Mouse (Mus musculus): Measurements from ENCODE around the gene Gata5. TPM values are rescaled to one million over a fixed set of nuclear protein-coding genes. Genes with fewer than 3 reads are reported as not detected.

The Gata5 gene
- polyA plus RNA-seq, 1 experiment from 2014 or later = not detected

DNA sequence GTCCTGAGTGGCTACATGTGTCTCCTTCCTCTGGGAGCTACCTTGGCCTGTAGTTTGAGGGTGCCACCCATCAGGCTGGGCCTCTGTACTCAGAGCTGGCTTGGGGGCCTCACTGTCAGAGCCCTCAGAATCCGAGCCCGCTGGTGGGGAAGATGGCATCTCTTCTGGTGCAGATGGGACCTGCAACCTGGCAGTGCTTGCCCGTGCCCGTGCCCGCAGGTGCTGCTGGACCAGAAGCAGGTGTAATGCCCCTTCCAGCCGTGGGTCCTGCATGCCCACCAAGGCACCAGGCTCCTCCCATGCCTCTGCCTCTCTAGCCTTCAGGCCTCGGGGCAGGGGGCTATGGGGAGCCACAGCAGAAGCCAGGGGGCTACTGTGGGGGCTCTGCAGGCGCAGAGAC is 55.2 kb downstream of the Gata5 start:
- no peaks in the 10 kb centered on the region for H3K36me3 ChIP-seq

DNA sequence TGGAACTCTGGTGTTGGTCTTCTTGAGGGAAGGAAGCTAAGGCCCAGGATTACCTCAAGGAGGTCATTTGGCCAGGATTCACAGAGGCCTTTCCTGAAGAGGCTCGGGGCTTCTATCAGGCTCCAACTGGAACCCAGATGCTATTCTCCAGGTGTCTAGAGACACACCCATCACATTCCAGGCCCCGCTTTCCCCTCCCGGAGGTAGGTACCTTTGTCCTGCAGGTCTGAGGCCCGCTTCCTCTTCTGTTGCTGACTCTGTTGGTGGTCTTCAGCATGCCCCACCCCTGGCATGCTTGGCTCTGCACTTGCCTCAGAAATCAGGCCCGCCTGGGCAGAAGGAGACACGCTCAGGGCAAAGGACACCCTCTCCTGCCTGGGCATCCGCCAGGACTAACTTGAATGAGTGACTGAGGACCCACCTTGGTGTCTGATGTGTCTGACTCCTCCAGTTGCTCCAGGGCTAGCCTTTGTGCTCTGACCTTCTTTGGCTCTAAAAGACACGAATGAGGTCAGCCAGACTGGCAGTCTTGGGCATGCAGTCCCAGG is 56.7 kb downstream of the Gata5 start:
- ATAC-seq (ENCODE audit: low FRiP score, low read depth) = no peak
- no peak overlapping the region for H3K4me2 ChIP-seq (replicated peaks)
- peaks cover 2% of the 10 kb centered on the region; the same call in 1 of the 2 replicates for H3K4me1 ChIP-seq
- H3K27ac ChIP-seq = no peak overlapping the region
- no peak overlapping the region for H3K9ac ChIP-seq
- 67% methylated on average over 8 of the region's 8 CpGs for WGBS
- H3K4me3 ChIP-seq = no peak overlapping the region
- no peaks in the 10 kb centered on the region for H3K9me3 ChIP-seq
- H3K27me3 ChIP-seq (replicated peaks) = peaks cover 4% of the 10 kb centered on the region
- no peaks in the 10 kb centered on the region for H3K36me3 ChIP-seq

More for the DNA sequence above, 55.2 kb downstream of the Gata5 start:
- H3K27me3 ChIP-seq (replicated peaks) = peaks cover 4% of the 10 kb centered on the region
- no peaks in the 10 kb centered on the region for H3K4me1 ChIP-seq
- H3K4me3 ChIP-seq = no peak overlapping the region
- ATAC-seq (ENCODE audit: low FRiP score, low read depth) = no peak
- no peaks in the 10 kb centered on the region for H3K9me3 ChIP-seq
- H3K9ac ChIP-seq = no peak overlapping the region
- 87% methylated on average over 8 of the region's 8 CpGs for WGBS
- H3K4me2 ChIP-seq (replicated peaks) = no peak overlapping the region
- H3K27ac ChIP-seq = no peak overlapping the region

DNA sequence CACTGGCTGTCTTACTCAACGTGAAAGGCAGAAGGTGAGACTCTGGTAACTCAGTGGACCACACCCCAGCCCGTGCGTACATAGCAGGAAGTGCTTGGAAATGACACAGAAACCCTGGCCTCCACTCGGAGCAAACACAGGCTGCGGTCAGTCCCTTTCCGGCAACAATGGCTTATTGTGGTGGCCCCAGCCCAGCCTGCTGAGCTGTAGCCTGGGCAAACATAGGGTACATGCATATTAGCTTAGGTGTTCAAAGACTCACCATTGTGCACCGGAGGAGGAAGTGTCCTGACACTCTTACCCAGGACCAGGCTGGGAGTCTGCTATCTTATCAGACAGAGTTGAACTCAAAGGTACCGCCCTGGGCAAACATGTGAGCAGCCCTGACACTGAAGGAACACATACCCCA is 57.6 kb downstream of the Gata5 start:
- H3K4me3 ChIP-seq = no peak overlapping the region
- H3K9me3 ChIP-seq = no peaks in the 10 kb centered on the region
- no peak overlapping the region for H3K4me2 ChIP-seq (replicated peaks)
- H3K36me3 ChIP-seq = no peaks in the 10 kb centered on the region
- peaks cover 4% of the 10 kb centered on the region for H3K27me3 ChIP-seq (replicated peaks)
- H3K4me1 ChIP-seq = peaks cover 12% of the 10 kb centered on the region
- no peak overlapping the region for H3K27ac ChIP-seq
- 67% methylated on average over 8 of the region's 8 CpGs for WGBS
- ATAC-seq (ENCODE audit: low FRiP score, low read depth) = no peak
- no peak overlapping the region for H3K9ac ChIP-seq

DNA sequence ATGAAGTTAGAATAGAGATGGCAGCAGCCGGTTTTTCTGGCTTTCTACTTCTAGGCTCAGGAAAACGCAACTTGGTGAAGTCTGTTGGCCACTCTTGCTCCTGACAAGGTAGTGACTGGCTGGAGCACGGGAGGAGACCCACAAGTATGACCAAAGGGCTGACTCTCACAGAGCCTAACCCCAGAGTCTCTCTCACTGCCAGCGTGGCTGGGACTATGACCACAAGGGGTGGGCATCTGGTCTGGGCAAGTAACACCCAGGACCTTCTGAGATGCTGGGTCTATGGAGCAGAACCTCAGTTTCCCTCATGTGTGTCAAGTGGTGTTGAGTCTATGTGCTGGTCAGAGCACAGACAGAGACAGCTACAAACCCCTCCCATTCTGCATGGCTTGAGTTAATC is 58.1 kb downstream of the Gata5 start:
- no peaks in the 10 kb centered on the region for H3K36me3 ChIP-seq
- no peak for ATAC-seq (ENCODE audit: low FRiP score, low read depth)
- no peaks in the 10 kb centered on the region for H3K9me3 ChIP-seq
- H3K4me2 ChIP-seq (replicated peaks) = no peak overlapping the region
- 57% methylated on average over 4 of the region's 4 CpGs for WGBS
- H3K27me3 ChIP-seq (replicated peaks) = peaks cover 4% of the 10 kb centered on the region
- H3K4me1 ChIP-seq = peaks cover 16% of the 10 kb centered on the region
- H3K4me3 ChIP-seq = no peak overlapping the region
- no peak overlapping the region for H3K9ac ChIP-seq
- H3K27ac ChIP-seq = no peak overlapping the region

DNA sequence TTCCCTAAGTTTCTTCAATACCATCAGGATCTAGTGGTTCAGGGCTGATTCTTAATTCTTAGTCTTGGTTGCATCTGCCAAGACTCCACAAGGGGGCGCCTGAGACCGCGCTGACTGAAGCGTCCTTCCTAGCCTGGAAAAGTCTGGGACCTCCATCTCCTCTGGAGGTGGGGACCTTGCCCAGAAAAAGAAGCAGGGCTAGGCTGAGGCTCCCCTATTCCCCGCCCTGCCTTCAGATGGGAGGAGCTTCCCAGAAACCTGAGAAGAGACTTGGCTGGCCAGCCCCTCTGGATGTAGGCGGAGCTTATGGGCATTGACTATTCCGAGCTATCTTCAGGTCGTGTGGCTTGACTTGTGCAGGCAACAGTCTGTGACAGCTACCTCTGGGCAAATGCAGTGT is 58.7 kb downstream of the Gata5 start:
- ATAC-seq (ENCODE audit: low FRiP score, low read depth) = no peak
- Histone ChIP-seq H3K27ac (no peak overlapping the region), H3K27me3 (replicated peaks) (peaks cover 4% of the 10 kb centered on the region), H3K9ac (no peak overlapping the region), H3K36me3 (peaks cover 2% of the 10 kb centered on the region; the same call in 1 of the 2 replicates), H3K4me3 (no peak overlapping the region), H3K4me2 (replicated peaks) (peak overlapping the region; percentile 30; the same call in 1 of the 2 replicates), H3K9me3 (no peaks in the 10 kb centered on the region), H3K4me1 (peaks cover 19% of the 10 kb centered on the region)
- under 1% methylated on average over 8 of the region's 8 CpGs for WGBS

Other genes with a start within 250 kb of the Gata5 start
- 2.8 and 3.4 TPM in 2 replicates for gene Hrh3, start 230.2 kb downstream of the Gata5 start, polyA plus RNA-seq (2016; fragmentation: Nextera tagmentation; extraction: Ambion mirVana)
- 51.8 and 52.5 TPM in 2 replicates for gene Osbpl2, start 215.4 kb downstream of the Gata5 start, polyA plus RNA-seq (2016; fragmentation: Nextera tagmentation; extraction: Ambion mirVana)
- gene Adrm1, start 163.2 kb downstream of the Gata5 start, polyA plus RNA-seq (2016; fragmentation: Nextera tagmentation; extraction: Ambion mirVana) = 218 and 221 TPM in 2 replicates
- gene Lama5, start 108.8 kb downstream of the Gata5 start, polyA plus RNA-seq (2016; fragmentation: Nextera tagmentation; extraction: Ambion mirVana) = 2.8 and 2.9 TPM in 2 replicates
- gene Rps21, start 77.3 kb downstream of the Gata5 start, polyA plus RNA-seq (2016; fragmentation: Nextera tagmentation; extraction: Ambion mirVana) = 430 and 468 TPM in 2 replicates
- gene Cables2, start 61.2 kb downstream of the Gata5 start, polyA plus RNA-seq (2016; fragmentation: Nextera tagmentation; extraction: Ambion mirVana) = 26.3 and 28.7 TPM in 2 replicates
- 0.13 TPM in 1 of 2 replicates, not detected in the other for gene Rbbp8nl, start 44.8 kb downstream of the Gata5 start, polyA plus RNA-seq (2016; fragmentation: Nextera tagmentation; extraction: Ambion mirVana)
- 6.0 and 7.8 TPM in 2 replicates for gene Slco4a1, start 121.5 kb upstream of the Gata5 start, polyA plus RNA-seq (2016; fragmentation: Nextera tagmentation; extraction: Ambion mirVana)
- 0.28 and 0.32 TPM in 2 replicates for gene Ntsr1, start 165.3 kb upstream of the Gata5 start, polyA plus RNA-seq (2016; fragmentation: Nextera tagmentation; extraction: Ambion mirVana)
- gene Mrgbp, start 246.6 kb upstream of the Gata5 start, polyA plus RNA-seq (2016; fragmentation: Nextera tagmentation; extraction: Ambion mirVana) = 38.9 and 45.5 TPM in 2 replicates

Data from neural tube, embryonic 12.5 days (tissue).